Mouse (Mus musculus) forebrain, embryonic 14.5 days (tissue): ENCODE results near the gene Cdkn3. TPM values are rescaled to one million over a fixed set of nuclear protein-coding genes. Genes with fewer than 3 reads are reported as not detected.
"Not testable (repeated sequence)": the region's sequence is repeated elsewhere in the genome, so short reads cannot be mapped to it uniquely, and the experiment has no call there.

Experiments used
- ATAC-seq: fragments of 200-750 bp; cut with Nextera tagmentation; 2 replicates; pipeline ENCODE4 v1.8.0; 2017; ENCODE audit warnings: mild to moderate bottlenecking, moderate library complexity
- DNase-seq: peaks from one replicate; pipeline ENCODE4 v3.0.0-alpha.2; 2015; ENCODE audit warnings: low spot score
- H3K27ac ChIP-seq: fragments of 300-500 bp; sonication (generic); 2 replicates; pipeline ENCODE4 v1.5.1; 2014; ENCODE audit warnings: low read depth, mild to moderate bottlenecking, control low read depth, low read length, moderate library complexity
- H3K27me3 ChIP-seq: fragments of 300-500 bp; sonication (generic); replicated peaks from 2 replicates; pipeline ENCODE4 v1.6.1; 2014; ENCODE audit warnings: low read length, control low read depth, mixed read lengths; ENCODE audit not compliant: control insufficient read depth, insufficient read depth
- H3K36me3 ChIP-seq: fragments of 300-500 bp; sonication (generic); 2 replicates; pipeline ENCODE4 v1.6.1; 2014; ENCODE audit warnings: low read length, control low read depth; ENCODE audit not compliant: control insufficient read depth, insufficient read depth
- H3K4me1 ChIP-seq: fragments of 300-500 bp; sonication (generic); 2 replicates; pipeline ENCODE4 v1.6.1; 2014; ENCODE audit warnings: antibody characterized with exemption, low read length, control low read depth; ENCODE audit not compliant: control insufficient read depth, insufficient read depth
- H3K4me2 ChIP-seq: fragments of 300-500 bp; sonication (generic); 2 replicates; pipeline ENCODE4 v1.6.1; 2014; ENCODE audit warnings: mild to moderate bottlenecking, control low read depth, low read length
- H3K4me3 ChIP-seq: fragments of 300-500 bp; sonication (generic); 2 replicates; pipeline ENCODE4 v1.5.1; 2014; ENCODE audit warnings: low read depth, low read length, control low read depth
- H3K9ac ChIP-seq: fragments of 300-500 bp; sonication (generic); 2 replicates; pipeline ENCODE4 v1.6.1; 2014; ENCODE audit warnings: mild to moderate bottlenecking, low read length, control low read depth, moderate library complexity
- H3K9me3 ChIP-seq: fragments of 300-500 bp; sonication (generic); replicated peaks from 2 replicates; pipeline ENCODE4 v1.6.1; 2016; ENCODE audit warnings: low read length, control low read depth, mixed read lengths; ENCODE audit not compliant: control insufficient read depth
- WGBS: fragments of 180-500 bp; shearing (Covaris S2); extraction: QIAGEN DNeasy Blood & Tissue Kit; methylation state at CpG from one replicate; pipeline ENCODE4 v1.1.7; 2014; 5-methylcytosine and 5-hydroxymethylcytosine counted together
- polyA plus RNA-seq: library from polyadenylated mRNA; unstranded; fragments of >200 nt; fragmentation: Nextera tagmentation; extraction: Ambion mirVana; gene quantifications from 2 replicates; pipeline ENCODE4 v1.2.1, GENCODE M21; 2014

Gene Cdkn3
- polyA plus RNA-seq, 1 experiment from 2014 or later = 29.0 TPM

GRCm38 (mm10) chr14:46737346-46737745, 23.0 kb upstream of the Cdkn3 start:
- not testable (repeated sequence) for H3K9ac ChIP-seq, H3K36me3 ChIP-seq, H3K4me2 ChIP-seq, H3K27ac ChIP-seq, H3K9me3 ChIP-seq, DNase-seq, H3K4me3 ChIP-seq, H3K4me1 ChIP-seq, ATAC-seq, H3K27me3 ChIP-seq

DNA sequence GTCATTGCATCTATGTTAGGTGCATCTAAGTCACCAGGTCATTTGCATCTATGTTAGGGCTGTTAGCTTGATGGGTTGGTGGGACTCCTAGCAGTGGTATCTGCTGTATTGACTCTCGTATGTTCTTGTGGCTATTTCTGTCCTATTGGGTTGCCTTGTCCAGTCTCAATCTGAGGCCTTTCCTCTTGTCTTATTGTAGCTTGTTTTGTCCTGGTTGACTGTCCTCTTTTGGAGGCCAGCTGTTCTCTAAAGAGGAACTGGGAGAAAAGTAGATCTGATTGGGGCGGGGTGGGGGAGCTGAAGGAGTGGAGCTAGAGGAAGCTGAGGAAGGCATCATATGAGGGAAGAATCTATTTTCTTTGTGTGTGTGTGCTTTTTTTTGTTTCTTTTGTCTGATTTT, 17.7 kb upstream of the Cdkn3 start:
- WGBS = 87% methylated on average over 2 of the region's 2 CpGs
- ATAC-seq = no peak
- Histone ChIP-seq H3K27ac (no peak overlapping the region), H3K4me3 (no peak overlapping the region), H3K36me3 (no peaks in the 10 kb centered on the region), H3K4me2 (no peak overlapping the region), H3K27me3 (no peaks in the 10 kb centered on the region), H3K9me3 (no peaks in the 10 kb centered on the region), H3K4me1 (no peaks in the 10 kb centered on the region), H3K9ac (no peak overlapping the region)
- no peak for DNase-seq

DNA sequence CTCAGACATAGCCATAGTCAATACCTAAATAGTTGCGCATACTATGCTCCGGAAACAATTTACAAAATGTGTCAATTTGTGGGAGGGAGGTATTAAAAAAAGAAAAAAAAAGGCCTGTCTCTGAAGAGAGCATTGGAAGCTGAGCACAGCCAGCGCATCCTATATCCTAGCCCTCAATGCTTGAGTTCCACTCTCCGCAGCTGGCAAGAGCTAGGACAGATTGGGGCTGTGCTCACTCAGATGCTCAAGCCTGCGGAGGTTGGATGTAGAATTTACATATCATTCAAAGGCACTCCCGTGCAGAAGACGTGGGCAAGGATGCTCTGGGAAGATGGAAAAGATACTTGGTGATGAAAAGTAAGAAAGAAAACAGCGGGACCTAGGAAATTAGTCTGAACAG, 14.9 kb upstream of the Cdkn3 start:
- Histone ChIP-seq H3K36me3 (no peaks in the 10 kb centered on the region), H3K27ac (no peak overlapping the region), H3K9me3 (no peaks in the 10 kb centered on the region), H3K9ac (no peak overlapping the region), H3K4me2 (no peak overlapping the region), H3K27me3 (no peaks in the 10 kb centered on the region), H3K4me3 (no peak overlapping the region), H3K4me1 (no peaks in the 10 kb centered on the region)
- WGBS = 95% methylated on average over 8 of the region's 8 CpGs
- DNase-seq = no peak
- no peak for ATAC-seq

GRCm38 (mm10) chr14:46754371-46754770, 6.0 kb upstream of the Cdkn3 start:
- not testable (repeated sequence) for ATAC-seq, H3K27me3 ChIP-seq, H3K4me3 ChIP-seq, H3K4me2 ChIP-seq, H3K9ac ChIP-seq, H3K36me3 ChIP-seq, H3K4me1 ChIP-seq, H3K9me3 ChIP-seq, DNase-seq, H3K27ac ChIP-seq
- 66% methylated on average over 8 of the region's 10 CpGs for WGBS

- no peak overlapping the region for H3K27ac ChIP-seq
- no peaks in the 10 kb centered on the region for H3K36me3 ChIP-seq
- ATAC-seq = no peak
- no peak overlapping the region for H3K4me2 ChIP-seq
- H3K4me3 ChIP-seq = no peak overlapping the region
- H3K27me3 ChIP-seq = no peaks in the 10 kb centered on the region
- WGBS = 96% methylated on average over 8 of the region's 8 CpGs
- H3K9me3 ChIP-seq = no peaks in the 10 kb centered on the region
- peaks cover 2% of the 10 kb centered on the region; the same call in 1 of the 2 replicates for H3K4me1 ChIP-seq
- no peak for DNase-seq
- no peak overlapping the region for H3K9ac ChIP-seq
Observed at GRCm38 (mm10) chr14:46755851-46756250, 4.5 kb upstream of the Cdkn3 start.

DNA sequence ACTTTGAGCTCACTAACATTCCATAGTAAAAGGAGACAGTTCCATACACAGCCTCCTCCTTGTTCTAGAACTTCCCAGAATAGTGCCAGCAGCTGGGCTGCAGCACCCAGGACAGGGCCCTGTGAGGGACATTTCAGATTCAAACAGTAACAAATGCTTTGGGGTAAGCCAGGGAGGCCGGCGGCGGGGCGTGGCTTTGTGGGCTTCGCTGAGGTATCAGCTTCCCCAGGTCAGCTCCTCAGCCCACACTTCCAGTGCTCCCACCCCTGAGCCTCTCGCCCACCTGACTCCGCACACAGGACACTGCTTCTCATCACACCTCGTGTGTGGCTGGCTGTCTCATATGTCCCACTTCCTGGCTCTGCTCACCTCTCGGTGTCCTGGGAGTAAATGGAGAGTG, 2.6 kb upstream of the Cdkn3 start:
- H3K4me3 ChIP-seq = no peak overlapping the region
- H3K9ac ChIP-seq = no peak overlapping the region
- no peaks in the 10 kb centered on the region for H3K36me3 ChIP-seq
- H3K27ac ChIP-seq = no peak overlapping the region
- H3K27me3 ChIP-seq = no peaks in the 10 kb centered on the region
- peaks cover 6% of the 10 kb centered on the region; the same call in 1 of the 2 replicates for H3K4me1 ChIP-seq
- H3K9me3 ChIP-seq = no peaks in the 10 kb centered on the region
- ATAC-seq (no peak), DNase-seq (no peak)
- WGBS = 68% methylated on average over 9 of the region's 9 CpGs
- H3K4me2 ChIP-seq = no peak overlapping the region

GRCm38 (mm10) chr14:46759970-46760354, 379 bp upstream of the Cdkn3 start:
- Histone ChIP-seq H3K27me3 (no peaks in the 10 kb centered on the region), H3K9ac (no peak overlapping the region), H3K27ac (no peak overlapping the region), H3K36me3 (0 out of 2 replicates have a peak, but pooled peaks cover under 1% of the 10 kb centered on the region), H3K9me3 (no peaks in the 10 kb centered on the region), H3K4me2 (peak overlapping the region; percentile 90), H3K4me1 (peaks cover 6% of the 10 kb centered on the region; the same call in 1 of the 2 replicates), H3K4me3 (peak overlapping the region; percentile 69)
- ATAC-seq = peak; percentile 4; the same call in 1 of the 2 replicates
- WGBS = 3% methylated on average over 7 of the region's 7 CpGs
- no peak for DNase-seq

DNA sequence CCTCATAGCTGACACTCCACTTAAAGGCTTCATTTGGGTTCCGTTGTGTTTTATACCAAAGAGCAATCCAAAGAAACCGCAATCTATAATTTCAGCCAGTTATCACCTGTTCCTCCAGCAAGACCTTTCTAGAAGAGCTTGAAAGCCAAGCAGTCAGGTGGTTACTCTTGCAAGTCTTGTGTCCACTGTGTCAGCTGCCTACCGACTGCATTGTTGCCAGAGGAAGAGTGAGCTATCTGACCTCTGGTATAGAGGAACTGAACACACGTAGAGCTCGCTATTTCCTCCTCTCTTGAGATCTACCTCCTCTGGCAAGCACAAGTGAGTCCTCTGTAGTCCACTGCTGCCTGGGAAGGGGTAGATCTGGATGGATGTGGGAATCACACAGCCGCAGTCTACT, 845 bp downstream of the Cdkn3 start:
- H3K27me3 ChIP-seq = no peaks in the 10 kb centered on the region
- 46% methylated on average over 6 of the region's 6 CpGs for WGBS
- ATAC-seq = no peak
- peaks cover 6% of the 10 kb centered on the region; the same call in 1 of the 2 replicates for H3K4me1 ChIP-seq
- no peak overlapping the region for H3K27ac ChIP-seq
- no peaks in the 10 kb centered on the region for H3K9me3 ChIP-seq
- H3K36me3 ChIP-seq = 0 out of 2 replicates have a peak, but pooled peaks cover 3% of the 10 kb centered on the region
- H3K4me3 ChIP-seq = peak overlapping the region; percentile 69
- H3K4me2 ChIP-seq = peak overlapping the region; percentile 90
- DNase-seq = peak; percentile 11
- peak overlapping the region; percentile 74; the same call in 1 of the 2 replicates for H3K9ac ChIP-seq

GRCm38 (mm10) chr14:46767116-46767515, 6.8 kb downstream of the Cdkn3 start:
- peak; percentile 91 for ATAC-seq

More at GRCm38 (mm10) chr14:46767116-46767515, 6.8 kb downstream of the Cdkn3 start:
- no peak overlapping the region for H3K4me2 ChIP-seq
- no peak overlapping the region for H3K4me3 ChIP-seq
- H3K9me3 ChIP-seq = no peaks in the 10 kb centered on the region
- 67% methylated on average over 12 of the region's 12 CpGs for WGBS
- H3K27ac ChIP-seq = no peak overlapping the region
- H3K36me3 ChIP-seq = peaks cover 40% of the 10 kb centered on the region
- no peaks in the 10 kb centered on the region for H3K4me1 ChIP-seq
- H3K27me3 ChIP-seq = no peaks in the 10 kb centered on the region
- H3K9ac ChIP-seq = no peak overlapping the region
- peak; percentile 91 for DNase-seq
